Mouse (Mus musculus) neural tube, embryonic 12.5 days (tissue): Measurements from ENCODE around the gene Tmem186. TPM values are rescaled to one million over a fixed set of nuclear protein-coding genes. Genes with fewer than 3 reads are reported as not detected.

Experiments used
- ATAC-seq: fragments of 200-750 bp; cut with Nextera tagmentation; 2 replicates; pipeline ENCODE4 v1.8.0; 2017; ENCODE audit warnings: low read depth, mild to moderate bottlenecking, moderate TSS enrichment, moderate library complexity; ENCODE audit not compliant: low FRiP score
- H3K27ac ChIP-seq: fragments of 300-500 bp; sonication (generic); 2 replicates; pipeline ENCODE4 v1.5.1; 2016
- H3K27me3 ChIP-seq: fragments of 300-500 bp; sonication (generic); replicated peaks from 2 replicates; pipeline ENCODE4 v1.6.1; 2016; ENCODE audit warnings: mild to moderate bottlenecking
- H3K36me3 ChIP-seq: fragments of 300-500 bp; sonication (generic); 2 replicates; pipeline ENCODE4 v1.6.1; 2016; ENCODE audit warnings: mild to moderate bottlenecking
- H3K4me1 ChIP-seq: fragments of 300-500 bp; sonication (generic); 2 replicates; pipeline ENCODE4 v1.6.1; 2016
- H3K4me2 ChIP-seq: fragments of 300-500 bp; sonication (generic); replicated peaks from 2 replicates; pipeline ENCODE4 v1.6.1; 2016; ENCODE audit warnings: mild to moderate bottlenecking
- H3K4me3 ChIP-seq: fragments of 300-500 bp; sonication (generic); 2 replicates; pipeline ENCODE4 v1.5.1; 2016
- H3K9ac ChIP-seq: fragments of 300-500 bp; sonication (generic); 2 replicates; pipeline ENCODE4 v1.6.1; 2016; ENCODE audit warnings: mild to moderate bottlenecking
- H3K9me3 ChIP-seq: fragments of 300-500 bp; sonication (generic); 2 replicates; pipeline ENCODE4 v1.6.1; 2016; ENCODE audit warnings: mild to moderate bottlenecking
- WGBS: fragments of 180-500 bp; shearing (Covaris S2); methylation state at CpG from one replicate; pipeline ENCODE4 v1.1.7; 2016; 5-methylcytosine and 5-hydroxymethylcytosine counted together
- microRNA-seq: library from miRNA; unstranded; fragments of <30 nt; microRNA quantifications from one replicate; pipeline ENCODE4, GENCODE M21; 2017
- polyA plus RNA-seq: library from polyadenylated mRNA; unstranded; fragments of >200 nt; fragmentation: Nextera tagmentation; extraction: Ambion mirVana; gene quantifications from 2 replicates; pipeline ENCODE4 v1.2.1, GENCODE M21; 2016

Tmem186 gene
- polyA plus RNA-seq, 1 experiment from 2014 or later: 22.7 TPM

- H3K27ac ChIP-seq: no peak overlapping the region
- 75% methylated on average over 4 of the region's 4 CpGs for WGBS
- peaks cover 11% of the 10 kb centered on the region; the same call in 1 of the 2 replicates for H3K36me3 ChIP-seq
- H3K27me3 ChIP-seq: no peaks in the 10 kb centered on the region
- no peak overlapping the region for H3K9ac ChIP-seq
- H3K4me2 ChIP-seq: no peak overlapping the region
- H3K4me3 ChIP-seq: no peak overlapping the region
- no peak for ATAC-seq
- H3K9me3 ChIP-seq: no peaks in the 10 kb centered on the region
- no peaks in the 10 kb centered on the region; the same call in 1 of the 2 replicates for H3K4me1 ChIP-seq
These were observed 42.1 kb downstream of the Tmem186 start for GRCm38 (mm10) chr16:8595411-8595810.

GRCm38 (mm10) chr16:8585056-8585455 is 52.5 kb downstream of the Tmem186 start:
- Histone ChIP-seq H3K27ac (no peak overlapping the region), H3K27me3 (no peaks in the 10 kb centered on the region), H3K36me3 (peaks cover 48% of the 10 kb centered on the region), H3K4me3 (no peak overlapping the region), H3K9ac (no peak overlapping the region), H3K4me2 (no peak overlapping the region), H3K4me1 (0 out of 2 replicates have a peak, but pooled peaks cover 3% of the 10 kb centered on the region), H3K9me3 (0 out of 2 replicates have a peak, but pooled peaks cover 3% of the 10 kb centered on the region)
- no peak for ATAC-seq
- WGBS: 82% methylated on average over 5 of the region's 5 CpGs

GRCm38 (mm10) chr16:8584248-8584647 is 53.3 kb downstream of the Tmem186 start:
- H3K4me2 ChIP-seq: no peak overlapping the region
- peaks cover 40% of the 10 kb centered on the region for H3K36me3 ChIP-seq
- H3K27me3 ChIP-seq: no peaks in the 10 kb centered on the region
- WGBS: 46% methylated on average over 1 of the region's 1 CpGs
- no peak overlapping the region for H3K9ac ChIP-seq
- H3K9me3 ChIP-seq: 0 out of 2 replicates have a peak, but pooled peaks cover 3% of the 10 kb centered on the region
- peak; percentile 71 for ATAC-seq
- no peak overlapping the region for H3K4me3 ChIP-seq
- H3K4me1 ChIP-seq: 0 out of 2 replicates have a peak, but pooled peaks cover 3% of the 10 kb centered on the region
- no peak overlapping the region for H3K27ac ChIP-seq

Small RNA genes within 50 kb of the gene (microRNA-seq; reads per million reads assigned to microRNA genes)
- not detected for gene Gm22137

Other genes with a start within 250 kb of the Tmem186 start
- not detected in 2 replicates for gene Tmem114, start 212.6 kb downstream of the Tmem186 start, polyA plus RNA-seq
- 23.3 and 25.6 TPM in 2 replicates for gene Mettl22, start 166.9 kb downstream of the Tmem186 start, polyA plus RNA-seq
- gene Abat, start 124.3 kb downstream of the Tmem186 start, polyA plus RNA-seq: 105 and 112 TPM in 2 replicates
- 47.3 and 49.3 TPM in 2 replicates for gene Pmm2, start within 50 bp of the Tmem186 start, polyA plus RNA-seq
- gene Carhsp1, start 34.4 kb upstream of the Tmem186 start, polyA plus RNA-seq: 254 and 261 TPM in 2 replicates
- gene Gm5767, start 43.1 kb upstream of the Tmem186 start, polyA plus RNA-seq: not detected in 2 replicates
- gene Usp7, start 154.6 kb upstream of the Tmem186 start, polyA plus RNA-seq: 34.7 and 38.8 TPM in 2 replicates
- 42.2 and 45.0 TPM in 2 replicates for gene 1810013L24Rik, start 192.4 kb upstream of the Tmem186 start, polyA plus RNA-seq